Mouse (Mus musculus) intestine, postnatal 0 days (tissue): ENCODE measurements around the gene Nrxn3. TPM values are rescaled to one million over a fixed set of nuclear protein-coding genes. Genes with fewer than 3 reads are reported as not detected.

ENCODE experiments used
- ATAC-seq: fragments of 200-750 bp; cut with Nextera tagmentation; 2 replicates; pipeline ENCODE4 v1.8.0; 2017; ENCODE audit warnings: mild to moderate bottlenecking, moderate TSS enrichment, moderate library complexity
- H3K27ac ChIP-seq: fragments of 300-500 bp; sonication (generic); 2 replicates; pipeline ENCODE4 v1.5.1; 2014; ENCODE audit warnings: mild to moderate bottlenecking, low read depth, low read length, moderate library complexity
- H3K27me3 ChIP-seq: fragments of 300-500 bp; sonication (generic); replicated peaks from 2 replicates; pipeline ENCODE4 v1.6.1; 2014; ENCODE audit warnings: low read length, mixed read lengths; ENCODE audit not compliant: control insufficient read depth, insufficient read depth
- H3K36me3 ChIP-seq: fragments of 300-500 bp; sonication (generic); 2 replicates; pipeline ENCODE4 v1.6.1; 2014; ENCODE audit warnings: mild to moderate bottlenecking, moderate library complexity; ENCODE audit not compliant: control insufficient read depth, insufficient read depth
- H3K4me1 ChIP-seq: fragments of 300-500 bp; sonication (generic); replicated peaks from 2 replicates; pipeline ENCODE4 v1.6.1; 2014; ENCODE audit warnings: antibody characterized with exemption, low read length, mixed read lengths; ENCODE audit not compliant: control insufficient read depth, insufficient read depth
- H3K4me2 ChIP-seq: fragments of 300-500 bp; sonication (generic); replicated peaks from 2 replicates; pipeline ENCODE4 v1.6.1; 2014; ENCODE audit warnings: low read depth, mild to moderate bottlenecking, moderate library complexity
- H3K4me3 ChIP-seq: fragments of 300-500 bp; sonication (generic); 2 replicates; pipeline ENCODE4 v1.5.1; 2014; ENCODE audit warnings: low read depth, low read length
- H3K9ac ChIP-seq: fragments of 300-500 bp; sonication (generic); 2 replicates; pipeline ENCODE4 v1.6.1; 2014; ENCODE audit warnings: mild to moderate bottlenecking, low read depth, low read length
- H3K9me3 ChIP-seq: fragments of 300-500 bp; sonication (generic); 2 replicates; pipeline ENCODE4 v1.6.1; 2016; ENCODE audit warnings: mixed run types; ENCODE audit not compliant: control insufficient read depth
- CTCF ChIP-seq: sonication (generic); IDR thresholded peaks from 2 replicates; pipeline ENCODE4 v1.5.1; 2016; ENCODE audit warnings: low read depth, mild to moderate bottlenecking, control low read depth, antibody characterized with exemption, moderate library complexity
- WGBS: fragments of 180-500 bp; shearing (Covaris S2); extraction: QIAGEN DNeasy Blood & Tissue Kit; methylation state at CpG from one replicate; pipeline ENCODE4 v1.1.7; 2014; 5-methylcytosine and 5-hydroxymethylcytosine counted together
- polyA plus RNA-seq: library from polyadenylated mRNA; unstranded; fragments of >200 nt; fragmentation: Nextera tagmentation; extraction: Ambion mirVana; gene quantifications from 2 replicates; pipeline ENCODE4 v1.2.1, GENCODE M21; 2015

The Nrxn3 gene
- polyA plus RNA-seq, 1 experiment from 2014 or later = 0.47 TPM

- Histone ChIP-seq H3K36me3 (no peaks in the 10 kb centered on the region), H3K9ac (no peak overlapping the region), H3K4me3 (no peak overlapping the region), H3K9me3 (no peaks in the 10 kb centered on the region), H3K27ac (no peak overlapping the region), H3K27me3 (no peaks in the 10 kb centered on the region), H3K4me2 (no peak overlapping the region), H3K4me1 (no peaks in the 10 kb centered on the region)
- no peak for ATAC-seq
- WGBS = 89% methylated on average over 6 of the region's 6 CpGs
- no peak for TF ChIP-seq CTCF
Observed at GRCm38 (mm10) chr12:89794741-89795140, 1072.1 kb downstream of the Nrxn3 start.

GRCm38 (mm10) chr12:89808217-89808616 is 1085.5 kb downstream of the Nrxn3 start:
- WGBS = 67% methylated on average over 3 of the region's 3 CpGs
- no peak for ATAC-seq
- H3K27me3 ChIP-seq = 0 out of 2 replicates have a peak, but pooled peaks cover 6% of the 10 kb centered on the region
- no peak overlapping the region for H3K4me2 ChIP-seq
- H3K4me3 ChIP-seq = no peak overlapping the region
- H3K27ac ChIP-seq = no peak overlapping the region
- H3K4me1 ChIP-seq = no peaks in the 10 kb centered on the region
- H3K9me3 ChIP-seq = no peaks in the 10 kb centered on the region
- TF ChIP-seq CTCF = peak; percentile 57
- H3K9ac ChIP-seq = no peak overlapping the region
- H3K36me3 ChIP-seq = no peaks in the 10 kb centered on the region

GRCm38 (mm10) chr12:89810146-89810545 is 1087.5 kb downstream of the Nrxn3 start:
- Histone ChIP-seq H3K4me1 (no peaks in the 10 kb centered on the region), H3K4me2 (no peak overlapping the region), H3K9ac (no peak overlapping the region), H3K27me3 (0 out of 2 replicates have a peak, but pooled peaks cover 16% of the 10 kb centered on the region), H3K9me3 (no peaks in the 10 kb centered on the region), H3K4me3 (no peak overlapping the region), H3K27ac (no peak overlapping the region), H3K36me3 (no peaks in the 10 kb centered on the region)
- WGBS = 74% methylated on average over 5 of the region's 5 CpGs
- TF ChIP-seq CTCF = no peak
- no peak for ATAC-seq

- H3K9me3 ChIP-seq = no peaks in the 10 kb centered on the region
- H3K4me1 ChIP-seq = no peaks in the 10 kb centered on the region
- peak overlapping the region; percentile 38 for H3K4me3 ChIP-seq
- H3K36me3 ChIP-seq = no peaks in the 10 kb centered on the region
- ATAC-seq = peak; percentile 80
- H3K27ac ChIP-seq = no peak overlapping the region
- peak; percentile 22; the same call in 1 of the 2 replicates for TF ChIP-seq CTCF
- 0 out of 2 replicates have a peak, but pooled peaks cover 16% of the 10 kb centered on the region for H3K27me3 ChIP-seq
- H3K9ac ChIP-seq = no peak overlapping the region
- under 1% methylated on average over 35 of the region's 36 CpGs for WGBS
- peak overlapping the region; percentile 74 for H3K4me2 ChIP-seq
Observed at GRCm38 (mm10) chr12:89811815-89812549, 1089.3 kb downstream of the Nrxn3 start.

GRCm38 (mm10) chr12:89812550-89813207 is 1090.0 kb downstream of the Nrxn3 start:
- Histone ChIP-seq H3K9ac (no peak overlapping the region), H3K27ac (no peak overlapping the region), H3K4me3 (peak overlapping the region; percentile 38), H3K36me3 (no peaks in the 10 kb centered on the region), H3K9me3 (no peaks in the 10 kb centered on the region), H3K4me1 (no peaks in the 10 kb centered on the region), H3K4me2 (peak overlapping the region; percentile 74), H3K27me3 (0 out of 2 replicates have a peak, but pooled peaks cover 16% of the 10 kb centered on the region)
- under 1% methylated on average over 17 of the region's 17 CpGs for WGBS
- no peak; the same call in 1 of the 2 replicates for ATAC-seq
- no peak for TF ChIP-seq CTCF

- no peak for ATAC-seq
- Histone ChIP-seq H3K4me3 (no peak overlapping the region), H3K9me3 (no peaks in the 10 kb centered on the region), H3K4me1 (no peaks in the 10 kb centered on the region), H3K4me2 (0 out of 2 replicates have a peak overlapping the region, but pooled peaks have one; percentile 21), H3K27me3 (0 out of 2 replicates have a peak, but pooled peaks cover 16% of the 10 kb centered on the region), H3K36me3 (no peaks in the 10 kb centered on the region), H3K27ac (no peak overlapping the region), H3K9ac (no peak overlapping the region)
- 8% methylated on average over 13 of the region's 13 CpGs for WGBS
- TF ChIP-seq CTCF = no peak
Observed at GRCm38 (mm10) chr12:89813294-89813693, 1090.6 kb downstream of the Nrxn3 start.
